Mouse (Mus musculus): ENCODE measurements around the gene Rufy1. TPM values are rescaled to one million over a fixed set of nuclear protein-coding genes. Genes with fewer than 3 reads are reported as not detected.

Rufy1 gene
- total and polyA plus RNA-seq, 3 experiments: 26.0 to 30.4 (median 27.6) TPM

- Histone ChIP-seq H3K27me3 (ENCODE audit: control insufficient read depth, insufficient read depth, low read length) (no peaks in the 10 kb centered on the region), H3K36me3 (ENCODE audit: control insufficient read depth, insufficient read depth, low read length) (no peaks in the 10 kb centered on the region), H3K9ac (ENCODE audit: low read depth, low read length) (no peak overlapping the region), H3K79me2 (replicated peaks; ENCODE audit: control insufficient read depth, insufficient read depth, low read length) (no peaks in the 10 kb centered on the region), H3K27ac (no peak overlapping the region), H3K4me3 (no peak overlapping the region), H3K4me1 (ENCODE audit: control insufficient read depth, insufficient read depth, low read length) (no peaks in the 10 kb centered on the region)
- WGBS: 88% methylated on average over 11 of the region's 11 CpGs
- TF ChIP-seq CTCF (IDR thresholded peaks at IDR 0.05) (no peak), EP300 (IDR thresholded peaks at IDR 0.05; ENCODE audit: insufficient read depth, low read depth, low read length) (no peak), POLR2A (IDR thresholded peaks at IDR 0.05; ENCODE audit: insufficient read depth, low read depth, low read length) (no peak)
- no peak for DNase-seq
- intact Hi-C loops (cut with DNase I): no loop called here
Observed at GRCm38 (mm10) chr11:50472161-50472939, 41.4 kb upstream of the Rufy1 start.

GRCm38 (mm10) chr11:50461481-50461880 lies 30.6 kb upstream of the Rufy1 start:
- Histone ChIP-seq H3K9ac (ENCODE audit: low read depth, low read length) (no peak overlapping the region), H3K4me1 (ENCODE audit: control insufficient read depth, insufficient read depth, low read length) (no peaks in the 10 kb centered on the region), H3K79me2 (replicated peaks; ENCODE audit: control insufficient read depth, insufficient read depth, low read length) (no peaks in the 10 kb centered on the region), H3K36me3 (ENCODE audit: control insufficient read depth, insufficient read depth, low read length) (no peaks in the 10 kb centered on the region), H3K27me3 (ENCODE audit: control insufficient read depth, insufficient read depth, low read length) (no peaks in the 10 kb centered on the region), H3K4me3 (no peak overlapping the region), H3K27ac (no peak overlapping the region)
- WGBS: 73% methylated on average over 7 of the region's 7 CpGs
- intact Hi-C loops (cut with DNase I): no loop called here
- TF ChIP-seq EP300 (IDR thresholded peaks at IDR 0.05; ENCODE audit: insufficient read depth, low read depth, low read length) (no peak), POLR2A (IDR thresholded peaks at IDR 0.05; ENCODE audit: insufficient read depth, low read depth, low read length) (no peak), CTCF (IDR thresholded peaks at IDR 0.05) (no peak)
- no peak for DNase-seq

DNA sequence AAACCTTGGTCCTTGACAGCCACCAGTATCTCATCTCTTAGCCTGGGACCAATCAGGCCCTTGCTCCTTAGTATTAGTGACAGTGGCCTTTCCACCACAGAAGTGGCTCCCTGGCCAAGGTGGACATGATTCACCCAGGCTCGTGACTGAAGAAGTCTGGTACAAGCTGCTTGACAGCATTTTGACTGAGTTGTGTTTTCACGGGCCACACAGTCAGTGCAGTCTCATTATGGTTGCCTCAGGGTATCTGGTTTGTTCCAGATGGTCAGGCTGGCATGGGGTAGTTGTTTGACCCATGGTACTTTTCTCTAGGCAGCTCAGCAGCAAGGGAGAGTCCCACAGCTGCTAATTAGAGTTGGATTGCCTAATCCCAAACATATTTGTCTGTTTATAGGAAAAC lies 28.3 kb upstream of the Rufy1 start:
- intact Hi-C loops (cut with DNase I): no loop called here
- Histone ChIP-seq H3K79me2 (replicated peaks; ENCODE audit: control insufficient read depth, insufficient read depth, low read length) (no peaks in the 10 kb centered on the region), H3K27me3 (ENCODE audit: control insufficient read depth, insufficient read depth, low read length) (no peaks in the 10 kb centered on the region), H3K9ac (ENCODE audit: low read depth, low read length) (no peak overlapping the region), H3K36me3 (ENCODE audit: control insufficient read depth, insufficient read depth, low read length) (no peaks in the 10 kb centered on the region), H3K4me3 (no peak overlapping the region), H3K27ac (no peak overlapping the region), H3K4me1 (ENCODE audit: control insufficient read depth, insufficient read depth, low read length) (no peaks in the 10 kb centered on the region)
- 69% methylated on average over 2 of the region's 2 CpGs for WGBS
- DNase-seq: no peak
- TF ChIP-seq CTCF (IDR thresholded peaks at IDR 0.05) (no peak), POLR2A (IDR thresholded peaks at IDR 0.05; ENCODE audit: insufficient read depth, low read depth, low read length) (no peak), EP300 (IDR thresholded peaks at IDR 0.05; ENCODE audit: insufficient read depth, low read depth, low read length) (no peak)

DNA sequence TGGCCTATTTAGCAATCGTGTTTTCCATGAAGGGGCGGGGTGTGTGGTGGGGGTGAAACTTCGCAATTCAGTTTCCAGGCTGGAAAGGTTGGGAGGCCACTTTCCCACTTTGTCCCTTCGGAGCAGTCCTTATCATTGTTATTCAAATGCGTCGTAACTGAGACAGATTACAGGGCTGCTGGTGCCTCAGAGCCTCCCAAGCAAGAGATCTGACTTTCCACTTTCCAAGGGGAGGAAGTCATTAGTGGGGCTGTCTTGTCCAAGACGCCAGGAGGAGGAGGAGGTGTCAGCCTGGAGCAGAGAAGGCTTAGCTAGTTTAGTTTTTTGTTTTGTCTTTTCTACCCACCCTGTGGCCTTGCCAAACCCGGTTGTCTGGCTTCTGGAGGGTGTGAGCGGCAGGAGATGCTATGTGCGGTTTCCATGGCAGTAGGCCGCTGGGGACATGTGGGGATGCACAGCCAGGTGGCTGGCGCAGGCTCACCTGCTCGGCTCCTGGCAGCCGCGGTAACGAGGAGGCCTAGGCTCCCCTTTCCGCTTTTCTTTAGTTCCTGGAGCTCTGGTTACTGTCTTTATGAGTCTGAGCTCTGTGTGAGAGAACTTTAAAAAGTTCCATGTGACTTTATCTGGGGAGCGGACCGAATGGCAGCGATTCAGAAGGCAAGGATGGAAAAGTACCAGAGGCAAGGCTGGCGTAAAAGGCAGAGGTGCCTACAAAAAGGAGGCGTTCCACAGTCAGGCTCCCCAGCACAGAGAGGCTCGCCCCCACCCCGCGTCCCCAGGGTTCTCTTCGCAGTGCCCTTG lies 26.4 kb upstream of the Rufy1 start:
- 0 out of 2 replicates have a peak overlapping the region, but pooled peaks have one; percentile 12 for H3K4me3 ChIP-seq
- no peaks in the 10 kb centered on the region for H3K4me1 ChIP-seq (ENCODE audit: control insufficient read depth, insufficient read depth, low read length)
- no peaks in the 10 kb centered on the region for H3K79me2 ChIP-seq (replicated peaks; ENCODE audit: control insufficient read depth, insufficient read depth, low read length)
- H3K36me3 ChIP-seq (ENCODE audit: control insufficient read depth, insufficient read depth, low read length): no peaks in the 10 kb centered on the region
- H3K27ac ChIP-seq: peak overlapping the region; percentile 58
- TF ChIP-seq CTCF (IDR thresholded peaks at IDR 0.05) (no peak), POLR2A (IDR thresholded peaks at IDR 0.05; ENCODE audit: insufficient read depth, low read depth, low read length) (no peak)
- no peaks in the 10 kb centered on the region for H3K27me3 ChIP-seq (ENCODE audit: control insufficient read depth, insufficient read depth, low read length)
- intact Hi-C loops (cut with DNase I): no loop called here
- no peak overlapping the region for H3K9ac ChIP-seq (ENCODE audit: low read depth, low read length)
- 7% methylated on average over 26 of the region's 26 CpGs for WGBS
- DNase-seq: peak; percentile 44 to 49

DNA sequence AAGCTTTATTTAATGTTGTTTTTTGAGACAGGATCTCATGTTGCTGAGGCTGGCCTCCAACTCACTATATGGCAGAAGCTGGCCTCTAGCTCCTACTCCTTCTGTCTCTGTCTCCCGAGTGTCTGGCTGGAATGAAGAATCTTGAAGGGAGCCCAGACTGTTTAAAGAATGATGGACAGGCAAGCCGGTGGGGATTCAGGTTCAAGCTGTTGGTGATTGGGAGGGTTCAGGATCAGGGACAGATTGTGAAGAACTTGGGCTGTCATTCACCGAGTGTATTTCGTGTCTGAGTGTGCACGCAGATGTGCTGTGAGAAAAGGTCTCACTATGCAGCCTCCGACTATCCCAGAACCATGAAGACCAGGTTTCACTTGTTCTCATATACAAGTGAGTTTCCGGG lies 25.5 kb upstream of the Rufy1 start:
- Histone ChIP-seq H3K4me3 (no peak overlapping the region), H3K27me3 (ENCODE audit: control insufficient read depth, insufficient read depth, low read length) (no peaks in the 10 kb centered on the region), H3K4me1 (ENCODE audit: control insufficient read depth, insufficient read depth, low read length) (no peaks in the 10 kb centered on the region), H3K36me3 (ENCODE audit: control insufficient read depth, insufficient read depth, low read length) (no peaks in the 10 kb centered on the region), H3K27ac (no peak overlapping the region), H3K9ac (ENCODE audit: low read depth, low read length) (no peak overlapping the region), H3K79me2 (replicated peaks; ENCODE audit: control insufficient read depth, insufficient read depth, low read length) (no peaks in the 10 kb centered on the region)
- TF ChIP-seq POLR2A (IDR thresholded peaks at IDR 0.05; ENCODE audit: insufficient read depth, low read depth, low read length) (no peak), CTCF (IDR thresholded peaks at IDR 0.05) (no peak), EP300 (IDR thresholded peaks at IDR 0.05; ENCODE audit: insufficient read depth, low read depth, low read length) (no peak)
- WGBS: 61% methylated on average over 7 of the region's 7 CpGs
- no peak for DNase-seq
- intact Hi-C loops (cut with DNase I): no loop called here

DNA sequence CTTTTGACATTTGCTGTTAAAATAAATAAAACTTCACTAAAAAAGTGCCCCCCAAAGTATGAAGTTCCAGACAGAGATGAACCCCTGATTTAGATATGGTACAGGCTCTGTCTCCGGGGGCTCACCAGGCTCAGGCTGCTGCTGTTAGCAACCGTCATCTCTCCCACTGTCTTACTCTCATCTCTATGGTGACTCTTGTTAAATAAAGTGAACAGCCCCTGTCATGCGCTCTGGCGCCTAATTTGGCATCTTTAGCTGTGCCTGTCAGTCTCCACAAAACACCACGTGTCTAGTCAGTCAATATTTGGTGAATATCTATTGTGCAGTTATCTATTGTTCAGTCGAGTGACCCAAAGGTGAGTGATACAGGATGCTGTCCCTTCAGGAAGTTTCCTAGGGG lies 24.0 kb upstream of the Rufy1 start:
- intact Hi-C loops (cut with DNase I): no loop called here
- no peaks in the 10 kb centered on the region for H3K4me1 ChIP-seq (ENCODE audit: control insufficient read depth, insufficient read depth, low read length)
- no peak overlapping the region for H3K9ac ChIP-seq (ENCODE audit: low read depth, low read length)

More for the DNA sequence above, 24.0 kb upstream of the Rufy1 start:
- Histone ChIP-seq H3K27ac (no peak overlapping the region), H3K36me3 (ENCODE audit: control insufficient read depth, insufficient read depth, low read length) (no peaks in the 10 kb centered on the region), H3K79me2 (replicated peaks; ENCODE audit: control insufficient read depth, insufficient read depth, low read length) (no peaks in the 10 kb centered on the region), H3K4me3 (no peak overlapping the region), H3K27me3 (ENCODE audit: control insufficient read depth, insufficient read depth, low read length) (no peaks in the 10 kb centered on the region)
- DNase-seq: no peak
- TF ChIP-seq EP300 (IDR thresholded peaks at IDR 0.05; ENCODE audit: insufficient read depth, low read depth, low read length) (no peak), CTCF (IDR thresholded peaks at IDR 0.05) (no peak), POLR2A (IDR thresholded peaks at IDR 0.05; ENCODE audit: insufficient read depth, low read depth, low read length) (no peak)
- WGBS: 58% methylated on average over 6 of the region's 6 CpGs
